Mouse (Mus musculus): Measurements from ENCODE around the gene Ccdc85c.

Ccdc85c gene

GRCm38 (mm10) chr12:108270240-108270919 lies 4.8 kb downstream of the Ccdc85c start:
- in situ Hi-C loops (cut with MboI, MseI) = no loop called here

- in situ Hi-C loops (cut with MboI, MseI) = no loop called here
Measured at GRCm38 (mm10) chr12:108269699-108270098, 5.5 kb downstream of the Ccdc85c start.

GRCm38 (mm10) chr12:108268970-108269369 lies 6.3 kb downstream of the Ccdc85c start:
- in situ Hi-C loops (cut with MboI, MseI) = no loop called here

- in situ Hi-C loops (cut with MboI, MseI) = no loop called here
Measured at GRCm38 (mm10) chr12:108267653-108268052, 7.6 kb downstream of the Ccdc85c start.

GRCm38 (mm10) chr12:108265831-108266619 lies 9.2 kb downstream of the Ccdc85c start:
- in situ Hi-C loops (cut with MboI, MseI) = no loop called here

GRCm38 (mm10) chr12:108264918-108265317 lies 10.3 kb downstream of the Ccdc85c start:
- in situ Hi-C loops (cut with MboI, MseI) = no loop called here

- in situ Hi-C loops (cut with MboI, MseI) = no loop called here
Measured at GRCm38 (mm10) chr12:108260950-108261349, 14.3 kb downstream of the Ccdc85c start.

GRCm38 (mm10) chr12:108259322-108260049 lies 15.7 kb downstream of the Ccdc85c start:
- in situ Hi-C loops (cut with MboI, MseI) = no loop called here

- in situ Hi-C loops (cut with MboI, MseI) = no loop called here
Measured at GRCm38 (mm10) chr12:108256734-108257133, 18.5 kb downstream of the Ccdc85c start.

- in situ Hi-C loops (cut with MboI, MseI) = no loop called here
Measured at GRCm38 (mm10) chr12:108255960-108256359, 19.3 kb downstream of the Ccdc85c start.

- in situ Hi-C loops (cut with MboI, MseI) = no loop called here
Measured at GRCm38 (mm10) chr12:108255511-108255919, 19.7 kb downstream of the Ccdc85c start.

- in situ Hi-C loops (cut with MboI, MseI) = no loop called here
Measured at GRCm38 (mm10) chr12:108253042-108253441, 22.2 kb downstream of the Ccdc85c start.

- in situ Hi-C loops (cut with MboI, MseI) = no loop called here
Measured at GRCm38 (mm10) chr12:108251825-108252542, 23.2 kb downstream of the Ccdc85c start.

- in situ Hi-C loops (cut with MboI, MseI) = no loop called here
Measured at GRCm38 (mm10) chr12:108251034-108251792, 24.0 kb downstream of the Ccdc85c start.

- in situ Hi-C loops (cut with MboI, MseI) = loop anchor here (10.0 kb wide), 1 partner anchor 1065 kb away; no protein-coding TSS in a partner anchor
Measured at GRCm38 (mm10) chr12:108249522-108249921, 25.7 kb downstream of the Ccdc85c start.

- in situ Hi-C loops (cut with MboI, MseI) = loop anchor here (10.0 kb wide), 1 partner anchor 1066 kb away; no protein-coding TSS in a partner anchor
Measured at GRCm38 (mm10) chr12:108249019-108249418, 26.2 kb downstream of the Ccdc85c start.

GRCm38 (mm10) chr12:108246759-108247500 lies 28.3 kb downstream of the Ccdc85c start:
- in situ Hi-C loops (cut with MboI, MseI) = loop anchor here (10.0 kb wide), 1 partner anchor 1068 kb away; no protein-coding TSS in a partner anchor

GRCm38 (mm10) chr12:108245579-108245978 lies 29.6 kb downstream of the Ccdc85c start:
- in situ Hi-C loops (cut with MboI, MseI) = loop anchor here (10.0 kb wide), 1 partner anchor 1069 kb away; no protein-coding TSS in a partner anchor

GRCm38 (mm10) chr12:108244778-108245177 lies 30.4 kb downstream of the Ccdc85c start:
- in situ Hi-C loops (cut with MboI, MseI) = loop anchor here (10.0 kb wide), 1 partner anchor 1070 kb away; no protein-coding TSS in a partner anchor
